Comparison of ENCODE assay signal across 8 mouse cellular contexts in the genomic region with DNA sequence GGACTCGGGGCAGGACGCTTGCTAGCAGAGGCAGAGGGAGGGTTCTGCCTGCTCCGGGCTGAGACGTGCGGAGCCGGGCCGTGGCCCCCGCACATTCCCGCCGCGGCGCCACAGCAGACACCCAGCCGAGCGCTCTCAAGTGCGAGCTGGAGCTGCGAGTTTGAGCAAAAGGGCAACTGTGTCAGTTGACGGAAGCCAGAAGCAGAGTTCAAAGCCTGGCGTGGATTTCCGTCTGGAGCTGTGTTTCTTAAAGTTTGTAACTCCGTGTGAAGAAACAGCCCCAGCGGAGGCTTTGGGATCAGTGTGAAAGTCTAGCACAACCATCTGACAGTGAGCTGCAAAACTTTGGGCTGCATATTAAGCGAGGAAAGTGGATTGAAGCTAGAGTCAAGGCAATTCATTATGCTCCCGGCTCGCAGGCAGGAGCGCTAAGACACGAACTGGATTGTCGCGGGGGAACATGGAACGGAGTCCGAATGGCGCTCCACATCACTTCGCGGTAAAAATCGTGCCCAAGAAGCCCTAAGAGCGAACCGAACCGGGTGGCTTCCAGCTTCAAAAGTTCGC. TPM values are rescaled to one million over a fixed set of nuclear protein-coding genes. Genes with fewer than 3 reads are reported as not detected.
DNase-seq lines count a peak whose midpoint lies in the region; ATAC-seq and TF ChIP-seq lines count a peak whose summit lies in the region.

No protein-coding gene starts in this region.

- peak; percentile 45 for ATAC-seq in frontal cortex, adult (ENCODE audit: low TSS enrichment)
- peak; percentile 50 for ATAC-seq in lung, postnatal 0 days

- WGBS in hindbrain, embryonic 10.5 days: under 1% methylated on average over 38 of the region's 38 CpGs
- under 1% methylated on average over 38 of the region's 38 CpGs for WGBS in lung, postnatal 0 days

- H3K9ac ChIP-seq in lung, postnatal 0 days (replicated peaks; ENCODE audit: low read depth): peak overlapping the region; percentile 62

- peak overlapping the region; percentile 100 for H3K4me3 ChIP-seq in hindbrain, embryonic 10.5 days
- H3K4me3 ChIP-seq in lung, postnatal 0 days (ENCODE audit: low read depth, low read length): peak overlapping the region; percentile 59

- peak; percentile 51; the same call in 1 of the 2 replicates for TF ChIP-seq EP300 in lung, postnatal 0 days (IDR thresholded peaks at IDR 0.05)

- H3K27me3 ChIP-seq in hindbrain, embryonic 10.5 days (ENCODE audit: insufficient read depth, poor library complexity, severe bottlenecking): no peaks in the 10 kb centered on the region
- H3K27me3 ChIP-seq in lung, postnatal 0 days (replicated peaks; ENCODE audit: insufficient read depth, low read length): no peaks in the 10 kb centered on the region

- peak overlapping the region; percentile 100 for H3K27ac ChIP-seq in hindbrain, embryonic 10.5 days
- peak overlapping the region; percentile 99 for H3K27ac ChIP-seq in lung, postnatal 0 days (ENCODE audit: low read length)

- peak; percentile 92 for DNase-seq in Muller cell, postnatal 12 days (ENCODE audit: inconsistent ontology term)
- peak; percentile 81 for DNase-seq in cerebellum, adult 9-10 months
- peak; percentile 89 for DNase-seq in hindbrain, embryonic 10.5 days (ENCODE audit: low spot score)
- peak; percentile 91 for DNase-seq in layer of hippocampus, adult 9-11 months
- DNase-seq in lung, postnatal 0 days (ENCODE audit: low spot score): peak; percentile 97
- DNase-seq in ovary, postnatal 14 days (ENCODE audit: low spot score): peak; percentile 73
- peak; percentile 88 for DNase-seq in thymus, postnatal 14 days

- no peaks in the 10 kb centered on the region for H3K9me3 ChIP-seq in hindbrain, embryonic 10.5 days
- H3K9me3 ChIP-seq in lung, postnatal 0 days (ENCODE audit: low read length): no peaks in the 10 kb centered on the region

- H3K36me3 ChIP-seq in hindbrain, embryonic 10.5 days: 0 out of 2 replicates have a peak, but pooled peaks cover 4% of the 10 kb centered on the region
- no peaks in the 10 kb centered on the region for H3K36me3 ChIP-seq in lung, postnatal 0 days (ENCODE audit: insufficient read depth, low read length)

- H3K4me2 ChIP-seq in lung, postnatal 0 days (replicated peaks; ENCODE audit: low read depth, low read length): peak overlapping the region; percentile 83

- H3K4me1 ChIP-seq in hindbrain, embryonic 10.5 days (replicated peaks): peaks cover 38% of the 10 kb centered on the region
- H3K4me1 ChIP-seq in lung, postnatal 0 days (ENCODE audit: insufficient read depth, low read depth, low read length): peaks cover 14% of the 10 kb centered on the region

- peak; percentile 17; the same call in 1 of the 2 replicates for TF ChIP-seq CTCF in lung, postnatal 0 days (IDR thresholded peaks at IDR 0.05)

RNA-seq across cellular contexts. Expression of a gene that starts 0.8 kb away (rescaled TPM):
- polyA plus RNA-seq in hindbrain, embryonic 10.5 days (2016; fragmentation: Nextera tagmentation; extraction: Ambion mirVana): 36.0 and 37.5 TPM in 2 replicates
- 13.7 and 18.6 TPM in 2 replicates for polyA plus RNA-seq in lung, postnatal 0 days (2015; fragmentation: Nextera tagmentation; extraction: Ambion mirVana)

Comparison
In these comparisons a context has a peak if more than half of its experiments do, and no peak if none do; other contexts are left out.
1. Peak in every context shown above with its lines: DNase-seq, ATAC-seq, H3K4me3 ChIP-seq and H3K27ac ChIP-seq.